Mouse (Mus musculus) heart, embryonic 15.5 days (tissue): ENCODE data around the gene Rabac1. TPM values are rescaled to one million over a fixed set of nuclear protein-coding genes. Genes with fewer than 3 reads are reported as not detected.

Source experiments
- ATAC-seq: fragments of 200-750 bp; cut with Nextera tagmentation; replicated peaks from 2 replicates; pipeline ENCODE4 v1.8.0; 2017; ENCODE audit warnings: low read depth, moderate TSS enrichment; ENCODE audit not compliant: insufficient number of reproducible peaks, insufficient read depth, low FRiP score
- H3K27ac ChIP-seq: fragments of 300-500 bp; sonication (generic); 2 replicates; pipeline ENCODE4 v1.5.1; 2015; ENCODE audit warnings: mild to moderate bottlenecking, inconsistent platforms
- H3K27me3 ChIP-seq: fragments of 300-500 bp; sonication (generic); 2 replicates; pipeline ENCODE4 v1.6.1; 2015; ENCODE audit warnings: inconsistent platforms
- H3K36me3 ChIP-seq: fragments of 300-500 bp; sonication (generic); 2 replicates; pipeline ENCODE4 v1.6.1; 2015; ENCODE audit warnings: mild to moderate bottlenecking, inconsistent platforms
- H3K4me1 ChIP-seq: fragments of 300-500 bp; sonication (generic); replicated peaks from 2 replicates; pipeline ENCODE4 v1.6.1; 2015; ENCODE audit warnings: inconsistent platforms
- H3K4me2 ChIP-seq: fragments of 300-500 bp; sonication (generic); 2 replicates; pipeline ENCODE4 v1.6.1; 2015; ENCODE audit warnings: inconsistent platforms, mild to moderate bottlenecking, moderate library complexity
- H3K4me3 ChIP-seq: fragments of 300-500 bp; sonication (generic); 2 replicates; pipeline ENCODE4 v1.5.1; 2015; ENCODE audit warnings: mild to moderate bottlenecking, inconsistent platforms
- H3K9ac ChIP-seq: fragments of 300-500 bp; sonication (generic); 2 replicates; pipeline ENCODE4 v1.6.1; 2015; ENCODE audit warnings: mild to moderate bottlenecking, inconsistent platforms
- H3K9me3 ChIP-seq: fragments of 300-500 bp; sonication (generic); replicated peaks from 2 replicates; pipeline ENCODE4 v1.6.1; 2016; ENCODE audit warnings: inconsistent platforms
- WGBS: fragments of 180-500 bp; shearing (Covaris S2); methylation state at CpG from one replicate; pipeline ENCODE4 v1.1.7; 2015; ENCODE audit warnings: mixed read lengths; 5-methylcytosine and 5-hydroxymethylcytosine counted together
- polyA plus RNA-seq: library from polyadenylated mRNA; unstranded; fragments of >200 nt; fragmentation: Nextera tagmentation; extraction: Ambion mirVana; gene quantifications from 2 replicates; pipeline ENCODE4 v1.2.1, GENCODE M21; 2015

The Rabac1 gene
- polyA plus RNA-seq, 1 experiment from 2014 or later, result 211 TPM

DNA sequence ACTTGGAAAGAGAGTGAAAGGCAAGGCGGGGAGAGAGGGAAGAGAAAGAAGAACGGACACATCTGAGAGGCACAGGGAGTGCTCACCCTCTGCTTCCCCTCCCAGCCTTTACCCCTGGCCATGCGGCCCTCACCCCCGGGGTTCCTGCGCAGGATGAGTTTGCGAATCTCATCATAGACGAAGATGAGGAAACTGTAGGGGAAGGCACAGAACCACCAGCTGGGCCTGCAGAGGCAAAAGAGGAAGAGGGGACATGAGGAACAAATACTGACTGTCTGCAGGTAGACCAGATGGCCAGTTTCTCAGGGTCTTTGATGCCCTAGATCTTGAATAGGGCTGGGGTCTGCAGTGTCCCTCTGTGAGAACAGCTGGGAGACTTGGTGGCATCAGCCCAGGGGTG is 6.2 kb upstream of the Rabac1 start:
- Histone ChIP-seq H3K36me3 (no peaks in the 10 kb centered on the region), H3K4me2 (no peak overlapping the region), H3K9ac (no peak overlapping the region), H3K9me3 (no peaks in the 10 kb centered on the region), H3K4me3 (no peak overlapping the region), H3K4me1 (no peaks in the 10 kb centered on the region), H3K27me3 (no peaks in the 10 kb centered on the region), H3K27ac (no peak overlapping the region)
- ATAC-seq, result no peak
- 72% methylated on average over 7 of the region's 7 CpGs for WGBS

DNA sequence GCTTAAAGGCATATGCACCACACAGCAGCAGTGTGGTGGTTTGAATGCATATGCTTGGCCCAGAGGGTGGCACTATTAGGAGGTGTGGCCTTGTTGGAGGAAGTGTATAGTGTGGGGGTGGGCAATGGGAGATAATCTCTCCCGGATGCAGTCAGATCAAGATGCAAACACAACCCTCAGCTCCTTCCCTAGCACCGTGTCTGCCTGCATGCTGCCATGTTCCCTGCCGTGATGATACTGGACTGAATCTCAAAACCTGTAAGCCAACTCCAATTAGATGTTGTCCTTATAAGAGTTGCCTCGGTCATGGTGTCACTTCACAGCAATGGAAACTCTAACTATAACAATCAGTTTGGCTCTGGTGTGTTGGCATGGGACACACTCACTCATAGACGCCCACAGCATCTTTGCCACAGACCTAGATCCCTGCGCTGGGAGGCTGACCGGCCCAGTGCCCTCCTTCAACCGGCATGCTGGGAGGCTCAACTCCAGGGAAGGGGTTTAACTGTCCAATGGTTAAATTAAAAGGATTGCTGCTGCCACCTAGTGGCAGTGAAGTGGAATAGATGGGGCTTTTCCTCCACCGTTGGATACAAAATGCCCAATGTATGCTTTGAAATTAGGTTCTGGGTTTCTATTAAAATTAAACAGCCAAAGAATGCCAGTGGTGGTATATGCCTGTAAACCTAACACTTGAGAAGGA is 2.5 kb upstream of the Rabac1 start:
- H3K27me3 ChIP-seq, result no peaks in the 10 kb centered on the region
- H3K27ac ChIP-seq, result no peak overlapping the region
- H3K9me3 ChIP-seq, result no peaks in the 10 kb centered on the region
- peaks cover 3% of the 10 kb centered on the region; the same call in 1 of the 2 replicates for H3K36me3 ChIP-seq
- 28% methylated on average over 9 of the region's 9 CpGs for WGBS
- peaks cover 10% of the 10 kb centered on the region for H3K4me1 ChIP-seq
- no peak for ATAC-seq
- H3K4me2 ChIP-seq, result no peak overlapping the region
- no peak overlapping the region for H3K4me3 ChIP-seq
- no peak overlapping the region for H3K9ac ChIP-seq

DNA sequence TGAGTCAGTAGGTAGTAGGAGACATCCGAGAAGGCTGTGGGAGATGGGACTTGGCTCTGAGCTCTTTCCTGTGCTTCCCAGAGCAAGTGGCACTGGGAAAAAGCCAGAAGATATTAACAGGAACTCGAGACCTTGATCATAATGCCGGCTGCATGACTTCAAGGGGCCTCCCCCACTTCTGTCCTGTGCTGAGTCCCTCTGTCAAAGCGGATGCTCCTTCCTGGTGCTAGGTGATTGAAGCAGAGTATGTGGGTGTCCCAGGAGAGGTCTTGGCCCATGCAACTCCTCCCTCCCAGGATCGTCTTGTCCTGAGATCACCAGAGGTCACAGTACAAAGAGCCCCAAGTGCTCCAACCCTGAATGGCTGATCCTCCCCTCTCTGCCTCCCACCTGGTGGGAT is 1.3 kb upstream of the Rabac1 start:
- Histone ChIP-seq H3K27me3 (no peaks in the 10 kb centered on the region), H3K27ac (no peak overlapping the region), H3K4me2 (no peak overlapping the region), H3K9ac (no peak overlapping the region), H3K4me3 (no peak overlapping the region), H3K36me3 (peaks cover 10% of the 10 kb centered on the region), H3K4me1 (peaks cover 10% of the 10 kb centered on the region), H3K9me3 (no peaks in the 10 kb centered on the region)
- WGBS, result 60% methylated on average over 5 of the region's 5 CpGs
- ATAC-seq, result no peak

DNA sequence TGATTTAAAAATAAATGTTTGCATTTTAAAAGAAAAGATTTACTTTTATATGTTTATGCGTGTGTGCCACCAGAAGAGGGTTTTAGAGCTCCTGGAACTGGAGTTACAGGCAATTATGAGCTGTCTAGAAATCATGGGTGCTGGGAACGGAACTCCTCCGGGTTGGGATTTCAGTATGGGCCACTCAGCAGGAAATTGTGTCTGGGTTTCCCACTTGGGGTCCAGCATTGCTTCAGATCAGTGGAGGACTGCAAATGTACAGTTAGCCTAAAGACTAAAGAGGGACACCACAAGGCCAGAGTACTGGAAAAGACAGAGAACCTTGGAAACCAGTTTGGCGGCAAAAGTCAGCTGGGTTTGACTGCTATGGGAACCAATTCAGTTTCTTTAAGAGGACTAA is 654 bp upstream of the Rabac1 start:
- no peak overlapping the region for H3K4me3 ChIP-seq
- WGBS, result 71% methylated on average over 4 of the region's 4 CpGs
- ATAC-seq, result no peak
- no peaks in the 10 kb centered on the region for H3K9me3 ChIP-seq
- H3K27me3 ChIP-seq, result no peaks in the 10 kb centered on the region
- H3K4me2 ChIP-seq, result no peak overlapping the region
- H3K9ac ChIP-seq, result no peak overlapping the region
- H3K4me1 ChIP-seq, result peaks cover 10% of the 10 kb centered on the region
- peaks cover 10% of the 10 kb centered on the region for H3K36me3 ChIP-seq
- no peak overlapping the region for H3K27ac ChIP-seq

DNA sequence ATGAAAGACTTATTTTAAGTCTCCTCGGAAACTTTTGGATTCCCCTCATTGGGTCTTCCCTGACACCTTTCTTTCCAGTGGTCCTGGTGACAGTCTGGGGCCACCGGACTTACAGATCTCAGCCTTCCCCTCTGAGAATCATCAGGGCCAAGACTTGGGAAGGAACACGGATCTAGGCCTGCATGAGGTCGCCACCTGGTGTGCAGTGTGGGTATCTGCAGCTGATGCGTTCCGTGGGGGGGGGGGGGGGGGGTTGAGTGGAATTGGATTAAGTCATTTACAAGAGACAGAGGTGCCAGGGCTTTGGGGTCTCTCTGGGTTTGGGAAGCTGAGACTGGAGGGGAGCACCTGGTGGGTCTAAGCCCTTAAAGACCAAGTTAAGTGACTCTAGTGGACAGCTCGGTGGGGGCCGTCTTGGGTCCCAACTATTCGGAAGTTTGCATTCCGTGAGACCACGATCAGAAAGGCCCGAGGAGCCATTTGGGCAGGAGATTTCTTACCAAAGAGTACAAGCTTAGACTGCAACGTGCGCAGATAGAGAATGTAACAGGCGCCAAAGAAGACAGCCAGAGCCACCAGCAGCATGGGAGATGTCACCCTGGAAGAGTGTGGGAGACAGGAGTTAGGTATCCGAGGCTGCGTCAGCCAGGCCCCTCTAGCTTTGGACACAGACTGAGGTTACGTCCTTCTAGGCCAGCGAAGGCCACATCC is 1.1 kb downstream of the Rabac1 start:
- ATAC-seq, result no peak
- Histone ChIP-seq H3K4me3 (peak overlapping the region; percentile 89), H3K4me1 (peaks cover 10% of the 10 kb centered on the region), H3K4me2 (peak overlapping the region; percentile 79), H3K9ac (peak overlapping the region; percentile 91), H3K27ac (peak overlapping the region; percentile 81), H3K36me3 (peaks cover 10% of the 10 kb centered on the region), H3K27me3 (no peaks in the 10 kb centered on the region), H3K9me3 (no peaks in the 10 kb centered on the region)
- 12% methylated on average over 17 of the region's 19 CpGs for WGBS

DNA sequence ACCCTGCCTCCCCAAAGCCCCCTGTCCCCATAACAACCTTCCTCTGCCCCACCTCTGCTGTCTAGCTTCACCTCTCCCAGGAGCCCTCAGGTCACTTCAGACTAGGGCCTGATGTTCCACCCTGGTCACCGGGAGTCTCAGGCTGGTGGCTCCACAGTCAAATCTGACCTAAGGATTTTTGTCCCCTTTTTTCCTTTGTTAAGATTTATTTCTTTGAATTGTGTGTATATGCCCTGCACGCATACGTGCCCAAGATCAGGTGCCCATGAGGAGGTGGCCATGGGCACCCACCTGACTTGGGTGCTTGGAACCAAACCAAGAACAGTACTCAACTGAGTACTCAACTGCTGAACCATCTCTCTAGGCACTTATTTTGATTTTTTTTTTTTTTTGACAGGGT is 2.2 kb downstream of the Rabac1 start:
- 96% methylated on average over 3 of the region's 3 CpGs for WGBS
- H3K4me1 ChIP-seq, result peaks cover 10% of the 10 kb centered on the region
- H3K9me3 ChIP-seq, result no peaks in the 10 kb centered on the region

DNA sequence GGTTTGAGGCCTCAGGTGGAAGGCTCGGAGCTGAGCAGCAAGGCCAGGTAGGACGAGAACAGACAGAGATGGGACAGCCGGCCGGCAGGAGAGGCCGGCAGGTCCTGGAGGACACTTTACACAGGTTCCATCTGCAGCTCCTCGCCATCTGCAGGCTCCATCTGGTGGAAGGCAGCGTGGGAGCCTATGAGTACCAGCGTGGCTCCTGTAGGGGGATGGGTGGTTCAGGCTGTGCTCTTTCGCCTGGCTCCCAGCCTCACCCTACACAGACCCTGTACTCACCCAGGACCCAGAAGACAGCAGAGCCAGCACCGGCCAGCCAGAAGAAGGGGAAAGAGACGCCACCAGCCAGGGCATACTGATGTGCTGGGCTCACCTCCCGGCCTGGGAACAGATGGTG is 2.7 kb downstream of the Rabac1 start:
- H3K9ac ChIP-seq, result no peak overlapping the region
- H3K27ac ChIP-seq, result no peak overlapping the region
- H3K4me1 ChIP-seq, result peaks cover 10% of the 10 kb centered on the region
- H3K4me3 ChIP-seq, result no peak overlapping the region
- 72% methylated on average over 12 of the region's 12 CpGs for WGBS
- no peaks in the 10 kb centered on the region for H3K9me3 ChIP-seq
- ATAC-seq, result no peak
- H3K36me3 ChIP-seq, result peaks cover 10% of the 10 kb centered on the region
- H3K27me3 ChIP-seq, result no peaks in the 10 kb centered on the region
- no peak overlapping the region for H3K4me2 ChIP-seq

More for the DNA sequence above, 2.2 kb downstream of the Rabac1 start:
- Histone ChIP-seq H3K27ac (no peak overlapping the region), H3K36me3 (peaks cover 10% of the 10 kb centered on the region), H3K4me2 (no peak overlapping the region), H3K27me3 (no peaks in the 10 kb centered on the region), H3K9ac (no peak overlapping the region), H3K4me3 (no peak overlapping the region)
- no peak for ATAC-seq

DNA sequence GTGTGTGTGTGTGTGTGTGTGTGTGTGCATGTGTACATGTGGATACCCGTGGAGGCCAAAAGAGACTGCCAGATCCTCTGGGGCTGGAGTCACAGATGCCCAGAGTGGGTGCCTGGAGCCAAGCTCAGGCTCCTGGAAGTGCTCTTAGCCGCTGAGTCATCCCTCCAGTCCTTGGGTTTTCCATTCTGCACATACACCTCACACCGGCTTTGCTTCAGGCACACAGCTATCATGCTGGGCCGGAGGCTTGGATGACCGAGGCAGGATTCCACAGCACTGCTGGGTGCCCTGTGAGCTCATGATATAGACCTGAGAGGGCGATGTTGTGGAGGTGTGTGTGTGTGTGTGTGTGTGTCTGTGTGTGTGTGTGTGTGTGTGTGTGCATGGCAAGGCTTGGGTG is 4.1 kb downstream of the Rabac1 start:
- H3K9me3 ChIP-seq, result no peaks in the 10 kb centered on the region
- H3K4me3 ChIP-seq, result no peak overlapping the region
- ATAC-seq, result no peak
- H3K27ac ChIP-seq, result no peak overlapping the region
- WGBS, result 69% methylated on average over 6 of the region's 6 CpGs
- H3K4me1 ChIP-seq, result peaks cover 10% of the 10 kb centered on the region
- H3K27me3 ChIP-seq, result no peaks in the 10 kb centered on the region
- H3K9ac ChIP-seq, result no peak overlapping the region
- no peak overlapping the region for H3K4me2 ChIP-seq
- peaks cover 10% of the 10 kb centered on the region for H3K36me3 ChIP-seq

DNA sequence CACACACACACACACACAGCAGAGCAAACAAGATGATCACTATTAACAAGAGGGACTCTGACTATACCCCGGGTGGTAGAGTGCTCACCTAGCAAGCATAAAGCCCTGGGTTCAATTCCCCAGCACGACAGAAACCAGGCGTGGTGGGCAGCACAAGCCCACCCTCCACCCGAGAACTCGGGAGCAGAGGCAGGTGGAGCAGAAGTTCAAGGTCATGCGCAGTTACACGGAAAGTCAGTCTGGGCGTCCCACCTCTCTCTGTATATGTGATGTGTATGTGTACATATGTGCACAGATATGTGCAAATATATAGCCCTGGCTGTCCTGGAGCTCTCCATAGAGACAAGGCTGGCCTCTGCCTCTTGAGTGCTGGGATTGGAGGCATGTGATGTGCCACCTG is 4.6 kb downstream of the Rabac1 start:
- Histone ChIP-seq H3K27ac (no peak overlapping the region), H3K9ac (no peak overlapping the region), H3K27me3 (no peaks in the 10 kb centered on the region), H3K4me1 (peaks cover 10% of the 10 kb centered on the region), H3K4me3 (no peak overlapping the region), H3K4me2 (no peak overlapping the region), H3K9me3 (no peaks in the 10 kb centered on the region), H3K36me3 (peaks cover 10% of the 10 kb centered on the region)
- 82% methylated on average over 8 of the region's 8 CpGs for WGBS
- ATAC-seq, result no peak

DNA sequence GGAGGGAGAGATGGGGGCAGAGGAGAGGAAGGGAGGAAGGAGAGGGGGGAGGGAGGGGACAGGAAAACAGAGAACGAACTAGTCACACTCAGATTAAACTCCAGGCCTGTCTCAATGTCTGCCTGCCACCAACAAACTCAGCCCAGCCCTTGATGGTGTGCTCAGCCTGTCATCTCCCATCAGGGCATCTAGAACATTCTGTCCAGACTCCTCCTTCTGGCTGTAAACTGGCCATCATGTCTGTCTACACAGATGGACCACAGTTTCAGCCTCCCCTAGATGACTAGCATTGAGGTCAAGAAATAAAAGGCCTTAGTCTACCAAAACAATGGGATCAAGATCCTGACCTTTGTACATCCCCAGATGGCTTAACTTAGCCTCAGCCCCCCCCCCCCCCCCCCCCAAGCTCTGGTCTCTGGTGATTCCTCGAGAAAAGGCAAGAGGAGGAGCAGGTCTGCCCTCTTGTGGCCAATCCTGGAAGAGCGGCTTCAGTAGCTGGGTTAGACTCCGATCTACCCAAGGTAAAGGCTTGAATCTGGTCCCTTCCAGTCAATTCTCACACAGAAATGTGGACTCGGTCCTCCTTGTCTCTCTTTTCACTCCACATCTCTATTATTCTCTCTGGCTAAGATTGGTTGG is 7.5 kb downstream of the Rabac1 start:
- 10% methylated on average over 5 of the region's 5 CpGs for WGBS
- no peak for ATAC-seq
- Histone ChIP-seq H3K9ac (no peak overlapping the region), H3K27me3 (no peaks in the 10 kb centered on the region), H3K4me2 (no peak overlapping the region), H3K36me3 (peaks cover 6% of the 10 kb centered on the region), H3K9me3 (no peaks in the 10 kb centered on the region), H3K27ac (no peak overlapping the region), H3K4me3 (no peak overlapping the region), H3K4me1 (no peaks in the 10 kb centered on the region)

DNA sequence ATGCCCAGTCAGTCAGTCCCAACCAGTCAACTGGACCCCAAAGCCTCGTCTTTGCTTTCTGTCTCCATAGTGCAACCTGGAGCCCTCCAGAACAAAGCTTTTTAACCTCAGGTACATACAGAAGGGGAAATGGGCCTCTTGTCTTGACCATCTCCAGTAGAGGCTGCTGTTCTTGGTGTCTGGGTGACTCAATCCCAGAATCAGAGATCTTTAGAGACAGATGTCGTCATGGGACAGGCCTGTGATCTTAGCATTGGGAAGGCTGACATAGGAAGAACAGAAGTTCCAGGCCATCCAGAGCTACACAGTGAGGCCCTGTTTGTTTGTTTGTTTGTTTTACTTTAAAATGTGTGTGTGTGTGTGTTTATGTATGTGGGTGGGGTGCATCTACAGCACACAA is 8.3 kb downstream of the Rabac1 start:
- Histone ChIP-seq H3K4me3 (no peak overlapping the region), H3K27me3 (no peaks in the 10 kb centered on the region), H3K36me3 (no peaks in the 10 kb centered on the region), H3K4me2 (no peak overlapping the region), H3K9me3 (no peaks in the 10 kb centered on the region), H3K9ac (no peak overlapping the region), H3K27ac (no peak overlapping the region), H3K4me1 (no peaks in the 10 kb centered on the region)
- no peak for ATAC-seq
- 60% methylated on average over 2 of the region's 2 CpGs for WGBS
